Mouse (Mus musculus) small intestine, adult 2 months (tissue): ENCODE results near the gene Tchp.

Experiments
- CTCF ChIP-seq: fragments of 200-500 bp; IDR thresholded peaks from 2 replicates; pipeline ENCODE4 v1.5.1; 2012; ENCODE audit warnings: low read depth, mild to moderate bottlenecking, control low read depth, inconsistent platforms, low read length, moderate library complexity, mixed read lengths; ENCODE audit not compliant: insufficient replicate concordance, insufficient read length; ENCODE audit errors: extremely low read depth
- POLR2A ChIP-seq: fragments of 200-500 bp; IDR thresholded peaks from 2 replicates; pipeline ENCODE4 v1.6.1; 2012; ENCODE audit warnings: low read depth, mild to moderate bottlenecking, control low read depth, inconsistent platforms, low read length, moderate library complexity

DNA sequence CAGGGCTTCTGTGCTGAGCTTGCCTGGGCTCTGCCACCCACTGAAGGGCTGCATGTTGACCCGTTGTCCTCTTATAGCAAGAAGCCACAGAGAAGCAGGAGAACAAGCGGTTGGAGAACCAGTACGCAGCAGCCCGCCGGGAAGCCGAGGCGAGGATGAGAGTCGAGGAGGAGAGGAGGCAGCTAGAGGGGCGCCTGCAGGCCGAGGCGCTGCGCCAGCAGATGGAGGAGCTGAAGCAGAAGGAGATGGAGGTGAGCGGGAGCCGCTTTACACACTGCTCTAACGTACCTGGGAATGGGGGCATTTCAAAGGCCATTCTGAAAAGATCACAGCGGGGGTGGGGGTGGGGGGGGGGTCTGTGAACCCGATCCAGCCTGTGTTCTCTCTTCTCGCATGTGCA is 7.0 kb downstream of the Tchp start:
- TF ChIP-seq CTCF (no peak), POLR2A (no peak)
